Mouse (Mus musculus): ENCODE results near the gene Rbp2.

Rbp2 gene

DNA sequence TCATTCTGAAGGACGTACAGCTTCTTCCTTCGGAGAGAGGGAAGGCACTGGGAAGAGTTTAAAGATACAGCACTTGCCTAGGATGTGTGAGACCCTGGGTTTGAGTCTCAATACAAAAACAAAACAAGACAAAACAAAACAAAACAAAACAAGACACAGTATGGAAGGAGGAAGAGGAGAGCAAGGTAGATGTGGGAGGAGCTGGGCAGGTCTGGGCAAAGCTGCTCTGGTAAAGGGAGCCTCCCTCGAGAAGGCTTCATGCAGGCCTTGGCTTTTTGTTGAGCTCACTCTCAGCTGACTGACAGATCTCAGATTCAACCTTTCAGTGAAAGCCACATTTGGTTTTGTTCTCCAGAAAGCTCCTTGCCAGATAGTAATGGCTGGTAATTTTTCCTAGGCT, at the start of gene Rbp2:
Gene Rbp2, plus strand, starts transcription at position 301 of the 400 bp plus-strand sequence.
- no peak for DNase-seq (ENCODE audit: extremely low read depth, insufficient read length, low spot score)

DNA sequence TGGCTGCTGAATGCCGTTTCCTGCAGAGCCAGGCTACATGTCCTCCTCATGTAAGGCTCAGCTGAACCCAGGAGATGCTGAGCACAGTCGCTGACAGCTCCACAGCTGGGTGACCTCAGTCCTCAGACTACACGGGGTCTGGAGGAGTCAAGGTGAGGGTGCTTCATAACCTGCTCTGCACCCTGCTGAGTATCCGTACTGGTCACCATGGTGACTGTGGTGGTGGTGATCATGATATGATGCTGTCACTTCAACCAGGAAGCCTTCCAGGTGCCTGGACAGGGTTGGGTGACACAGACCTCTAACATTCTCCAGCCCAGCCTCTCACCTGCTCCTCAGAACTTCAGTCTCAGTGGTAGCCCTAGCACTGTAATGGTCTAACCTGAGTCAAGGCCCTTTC, 48.1 kb upstream of the Rbp2 start:
- no peak for DNase-seq (ENCODE audit: extremely low read depth, insufficient read length, low spot score)

DNA sequence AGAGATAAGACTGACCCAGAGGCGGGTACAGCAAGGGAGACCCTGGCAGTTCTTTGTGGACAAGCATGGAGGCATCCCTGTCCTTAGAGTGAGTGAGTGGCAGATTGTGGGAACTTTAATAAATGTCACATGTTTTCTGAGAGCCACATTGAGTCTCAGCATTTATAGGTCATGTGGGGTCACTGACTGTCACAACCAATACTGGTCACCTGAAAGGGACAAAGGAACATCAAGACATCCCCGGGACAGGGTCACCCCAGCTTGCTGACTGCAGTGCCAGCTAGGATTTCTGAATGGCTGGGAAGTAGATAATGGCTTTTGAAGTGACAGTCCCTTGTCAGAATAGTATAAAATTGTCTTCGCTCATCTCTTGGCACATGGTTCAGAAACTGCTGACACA, 46.8 kb upstream of the Rbp2 start:
- no peak for DNase-seq (ENCODE audit: extremely low read depth, insufficient read length, low spot score)

DNA sequence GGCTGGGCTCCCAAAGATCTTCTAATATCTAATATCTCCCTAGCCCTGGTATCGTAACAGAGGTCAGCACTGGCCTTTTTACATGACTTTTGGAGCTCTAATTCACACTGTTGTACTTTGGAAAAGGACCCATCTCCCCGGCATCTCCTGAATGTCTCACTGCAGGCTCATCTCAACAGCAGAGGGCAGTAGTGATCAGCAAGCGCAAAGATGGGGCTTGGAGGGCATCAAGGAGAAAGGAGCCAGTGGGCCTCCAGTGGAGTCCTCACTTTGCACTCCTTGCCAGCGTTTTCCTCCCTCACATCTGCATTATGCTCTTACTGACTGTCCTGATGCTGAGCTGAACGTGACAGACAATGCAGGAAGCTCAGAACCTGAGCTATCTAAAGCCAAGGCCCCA, 43.3 kb upstream of the Rbp2 start:
- no peak for DNase-seq (ENCODE audit: extremely low read depth, insufficient read length, low spot score)

DNA sequence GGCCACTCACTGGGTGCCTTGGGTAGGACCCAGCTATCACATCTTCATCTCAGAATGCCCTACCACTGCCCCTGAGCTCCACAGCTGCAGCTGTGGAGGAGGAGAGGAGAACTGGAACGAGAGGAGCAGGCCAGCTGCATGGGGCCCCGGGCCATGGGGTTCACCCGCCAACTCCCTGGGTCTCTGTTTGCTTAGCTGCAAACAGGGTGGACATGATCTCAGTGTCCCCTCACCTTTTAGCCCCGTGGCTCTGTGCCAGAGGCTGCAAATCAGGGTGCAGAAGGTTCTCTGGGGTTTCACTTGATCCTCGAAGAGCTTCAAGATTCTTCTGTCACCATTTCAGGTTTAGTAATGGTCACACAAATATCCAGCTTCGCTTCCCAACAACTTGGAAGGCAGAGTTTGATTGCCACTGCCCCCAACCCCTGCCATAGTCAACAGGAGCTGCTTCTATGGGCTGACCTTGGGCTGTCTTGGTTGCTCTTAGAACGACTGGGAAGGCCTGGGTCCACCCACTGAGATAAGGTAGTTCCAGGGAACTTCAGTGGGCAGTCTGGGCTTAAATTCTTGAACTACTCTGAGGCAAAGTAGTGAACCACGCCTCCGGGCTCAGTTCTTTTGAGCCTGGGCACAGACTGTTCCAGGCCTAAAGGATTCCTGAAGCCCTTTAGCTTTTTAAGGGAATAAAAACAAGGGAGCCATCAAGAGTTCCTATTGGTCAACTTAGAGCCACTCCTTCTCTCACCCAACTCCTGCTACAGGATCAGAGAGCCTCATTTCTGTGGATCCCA, 40.4 kb upstream of the Rbp2 start:
- DNase-seq (ENCODE audit: extremely low read depth, insufficient read length, low spot score), result no peak

DNA sequence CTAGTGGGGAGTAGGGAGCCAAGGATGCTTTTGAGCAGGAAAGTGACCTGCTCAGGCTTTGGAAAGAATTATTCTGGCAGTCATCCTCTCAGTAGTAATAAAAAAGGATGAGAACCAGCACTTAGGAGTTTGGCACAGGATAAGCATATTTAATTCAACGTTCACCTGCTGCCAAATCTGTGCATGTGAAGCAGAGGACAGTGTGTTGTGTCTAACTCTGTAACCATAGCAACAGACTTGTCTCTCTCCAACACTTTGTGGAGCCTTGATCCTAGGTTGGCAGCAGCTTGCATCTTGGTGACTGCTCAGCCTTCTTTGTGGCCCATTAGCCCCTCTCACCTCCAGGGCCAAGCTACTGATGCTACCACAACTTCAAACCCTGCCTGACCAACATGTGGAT, 34.9 kb upstream of the Rbp2 start:
- DNase-seq (ENCODE audit: extremely low read depth, insufficient read length, low spot score), result no peak

DNA sequence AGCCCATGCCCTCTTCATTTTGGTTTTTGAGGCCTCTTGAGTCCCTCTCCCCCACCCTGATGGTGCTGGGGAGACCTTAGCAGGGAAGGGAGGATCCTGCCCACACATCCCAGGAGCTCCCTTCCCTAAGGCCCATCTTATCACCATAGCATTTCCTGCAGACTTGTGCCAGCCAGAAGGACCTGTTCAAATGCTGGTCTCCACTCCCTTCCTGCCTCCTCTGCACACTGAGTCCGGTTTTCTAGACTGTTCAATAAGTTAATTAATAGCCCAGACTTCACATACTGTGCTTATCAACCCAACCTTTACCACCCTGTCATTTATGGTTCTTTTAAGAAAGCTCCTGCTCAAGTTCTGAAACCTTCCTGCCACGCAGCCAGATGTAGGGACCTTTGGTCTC, 19.2 kb upstream of the Rbp2 start:
- DNase-seq (ENCODE audit: extremely low read depth, insufficient read length, low spot score), result no peak

DNA sequence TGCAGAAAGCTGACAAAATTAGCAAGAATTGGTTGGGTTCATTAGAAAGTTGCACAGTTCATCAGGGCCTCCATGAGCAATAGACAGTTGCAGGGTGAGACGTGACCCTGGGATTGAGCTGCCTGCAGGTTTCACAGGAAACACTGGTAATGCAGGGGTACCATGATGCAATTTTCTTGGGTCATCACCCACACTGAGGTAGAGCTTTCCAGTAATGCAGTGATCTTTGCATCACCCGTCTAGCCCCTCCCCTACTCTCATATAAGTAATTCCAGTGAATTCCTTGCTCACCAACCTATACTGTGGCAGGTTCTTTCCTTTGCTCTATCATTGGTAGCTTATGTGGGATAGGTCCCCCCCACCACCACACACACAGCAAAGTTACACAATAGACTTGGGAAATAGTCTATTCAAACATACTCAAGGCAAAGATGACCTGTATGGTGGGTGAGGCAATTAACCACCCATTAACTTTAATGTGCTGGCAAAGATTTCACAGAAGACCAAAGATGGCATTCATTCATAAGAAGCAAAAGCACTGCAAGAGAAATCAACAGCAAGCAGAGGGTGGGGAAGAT, 5.7 kb upstream of the Rbp2 start:
- DNase-seq (ENCODE audit: extremely low read depth, insufficient read length, low spot score), result no peak

DNA sequence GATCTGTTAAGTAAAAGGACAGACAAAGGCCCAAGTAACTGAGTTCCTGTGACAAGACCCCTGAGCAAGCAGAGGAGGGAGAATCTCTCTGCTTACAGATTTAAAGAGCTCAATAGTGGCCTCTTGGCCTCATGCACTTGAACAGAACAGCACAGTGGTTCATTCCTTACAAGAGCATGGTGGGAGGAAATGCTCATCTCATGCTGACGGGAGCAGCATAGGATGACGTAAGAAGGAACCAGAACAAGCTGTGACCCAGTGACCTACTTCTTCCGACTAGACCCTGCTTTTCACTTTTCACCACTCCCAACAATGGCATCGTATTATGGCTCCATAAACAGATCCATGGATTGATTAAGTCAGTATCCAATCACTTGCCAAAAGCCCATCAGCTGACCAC, 3.7 kb upstream of the Rbp2 start:
- no peak for DNase-seq (ENCODE audit: extremely low read depth, insufficient read length, low spot score)

DNA sequence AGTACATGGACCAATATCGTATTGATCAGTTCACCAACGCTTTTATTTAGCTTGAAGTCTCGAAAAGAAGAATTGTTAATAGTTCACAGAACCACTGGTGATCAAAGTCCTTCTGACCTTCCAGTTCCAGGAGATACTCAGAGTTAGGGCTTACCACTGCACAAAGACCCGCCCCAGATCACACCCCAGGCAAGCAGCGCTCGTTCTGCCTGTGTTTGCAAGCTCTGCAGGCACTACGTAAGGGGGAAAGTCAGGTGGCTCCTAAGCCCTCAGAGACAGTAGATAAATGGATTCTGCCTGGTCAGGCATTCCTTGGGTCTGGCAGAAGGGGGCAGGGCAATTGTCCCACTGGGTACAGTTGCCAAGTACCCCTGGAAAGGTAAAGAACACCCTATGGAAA, 895 bp upstream of the Rbp2 start:
- no peak for DNase-seq (ENCODE audit: extremely low read depth, insufficient read length, low spot score)

DNA sequence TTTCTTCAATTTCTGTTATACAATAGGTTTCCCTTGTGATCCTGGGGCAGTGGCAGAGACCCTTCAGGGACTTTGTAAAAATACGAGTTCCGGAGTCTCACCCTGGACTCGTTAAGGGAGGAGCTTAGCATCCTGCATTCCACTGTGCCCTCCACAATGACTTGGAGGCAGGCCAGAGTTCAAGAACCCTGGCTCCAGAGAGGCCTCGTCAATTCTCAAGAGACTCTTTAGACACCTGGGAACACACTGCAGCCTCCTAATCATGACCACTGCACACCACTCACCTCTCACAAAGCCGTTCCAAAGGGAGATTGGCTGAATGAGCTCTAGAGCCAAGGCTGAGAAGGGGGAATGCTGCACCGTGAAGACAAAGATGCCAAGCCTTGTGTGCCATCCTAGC, 1.4 kb downstream of the Rbp2 start:
- no peak for DNase-seq (ENCODE audit: extremely low read depth, insufficient read length, low spot score)

DNA sequence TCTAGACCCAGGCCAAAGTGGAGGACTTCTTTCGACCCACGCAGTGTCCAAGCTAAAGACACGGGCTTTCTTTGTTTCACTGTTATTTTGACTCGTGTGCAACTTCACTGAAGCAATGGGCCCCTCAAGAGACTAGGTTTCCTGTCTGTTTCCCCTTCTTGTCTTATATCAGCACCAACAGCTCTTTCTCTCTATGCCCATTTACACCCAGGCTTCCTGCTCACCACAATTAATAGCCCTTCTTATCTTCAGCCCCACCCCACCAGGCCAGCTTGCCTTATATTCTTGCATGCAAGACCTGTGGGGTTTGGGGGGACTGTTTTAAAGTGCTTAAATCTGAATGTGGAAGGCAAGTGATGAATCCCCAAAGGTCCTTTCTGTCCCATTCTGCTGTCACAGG, 3.6 kb downstream of the Rbp2 start:
- no peak for DNase-seq (ENCODE audit: extremely low read depth, insufficient read length, low spot score)

DNA sequence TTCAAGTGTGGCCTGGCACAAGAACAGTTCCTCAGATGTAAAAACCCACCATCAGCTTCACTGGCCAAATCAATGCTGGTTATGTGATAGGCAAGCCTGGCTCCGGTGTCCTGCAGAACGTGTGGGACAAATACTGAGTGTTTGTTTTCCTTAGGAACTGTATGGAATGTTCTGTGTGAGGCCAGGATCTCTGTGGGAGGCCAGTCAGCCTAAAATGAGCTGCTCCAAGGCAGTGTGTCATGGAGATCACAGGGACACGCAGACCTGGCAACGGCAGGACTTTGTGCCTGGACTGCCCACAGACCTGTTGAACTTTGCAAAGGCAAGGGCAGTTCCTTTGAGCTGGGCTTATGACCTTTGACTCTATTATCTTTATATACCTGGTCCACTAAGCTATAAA, 4.2 kb downstream of the Rbp2 start:
- no peak for DNase-seq (ENCODE audit: extremely low read depth, insufficient read length, low spot score)

DNA sequence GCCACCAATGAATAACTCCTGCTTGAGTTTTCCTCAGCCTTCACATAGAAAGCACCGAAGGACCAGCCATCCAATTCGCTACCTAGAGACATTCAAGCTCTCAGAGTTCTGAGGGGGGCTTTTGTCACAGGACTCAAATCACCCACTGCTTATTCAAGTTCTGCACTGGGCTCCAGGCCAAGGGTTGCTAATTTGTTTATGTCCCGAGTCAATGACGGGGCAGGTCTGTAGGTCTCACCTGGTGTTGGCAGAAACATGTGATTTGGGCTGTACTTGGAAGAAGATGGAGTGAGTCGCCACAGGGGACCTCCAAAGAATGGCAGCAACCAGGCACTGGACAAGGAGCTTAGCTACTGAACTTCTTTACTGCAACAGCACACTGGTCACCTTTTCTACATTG, 5.2 kb downstream of the Rbp2 start:
- no peak for DNase-seq (ENCODE audit: extremely low read depth, insufficient read length, low spot score)

DNA sequence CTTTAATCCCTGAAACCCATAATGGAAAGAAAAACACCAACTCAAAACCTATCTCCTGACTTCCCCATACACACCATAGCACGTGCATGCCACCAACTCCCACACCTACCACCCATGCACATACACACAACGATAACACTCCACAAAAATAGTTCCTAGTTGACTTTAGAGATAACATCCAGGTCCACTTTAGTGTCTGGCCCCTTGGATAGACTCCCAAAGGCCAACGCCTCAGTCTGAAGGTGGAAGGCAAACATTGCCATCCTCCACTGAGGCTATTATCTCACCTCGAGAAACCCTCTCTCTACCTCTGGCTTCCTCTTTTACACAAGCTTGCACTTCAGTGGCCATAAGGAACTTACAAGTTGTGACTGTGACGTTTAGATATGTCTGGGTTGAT, 6.3 kb downstream of the Rbp2 start:
- no peak for DNase-seq (ENCODE audit: extremely low read depth, insufficient read length, low spot score)

DNA sequence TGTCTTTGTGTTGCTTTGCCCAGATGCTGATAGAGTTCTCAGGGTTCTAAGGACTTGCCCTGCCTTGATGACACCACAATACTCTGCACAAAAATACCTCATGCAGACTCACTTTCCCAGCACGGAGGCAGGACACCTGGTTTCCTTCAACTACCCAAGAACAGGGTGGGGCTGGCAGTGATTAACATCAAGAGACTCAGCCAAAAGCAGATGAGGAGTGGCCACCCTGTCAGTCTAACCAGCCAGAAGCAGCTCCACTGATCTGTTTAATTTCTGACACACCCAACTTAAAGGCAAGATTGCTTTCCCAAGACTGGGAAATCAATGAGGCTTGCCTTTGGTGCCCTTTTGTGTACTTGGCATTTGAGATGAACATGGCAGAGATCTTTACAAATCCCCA, 6.9 kb downstream of the Rbp2 start:
- no peak for DNase-seq (ENCODE audit: extremely low read depth, insufficient read length, low spot score)

DNA sequence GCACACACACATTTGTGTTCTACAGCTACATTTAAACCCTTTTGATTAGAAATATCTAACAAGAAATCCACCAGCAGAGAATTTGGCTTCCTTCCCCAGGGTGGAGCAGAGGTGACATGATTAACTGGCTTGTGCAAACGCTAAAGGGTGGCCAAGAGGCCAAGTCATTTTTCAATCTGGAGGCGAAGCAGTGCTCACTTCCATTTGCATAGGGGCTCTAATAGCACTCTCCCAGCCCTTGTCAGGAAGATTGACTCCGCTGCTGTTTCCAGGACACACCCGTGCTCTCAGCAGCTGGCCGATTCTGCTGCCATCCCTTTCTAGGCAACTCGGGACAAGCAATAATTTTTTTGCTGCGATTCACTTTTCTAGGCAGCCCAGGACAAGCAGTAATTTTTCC, 11.2 kb downstream of the Rbp2 start:
- DNase-seq (ENCODE audit: extremely low read depth, insufficient read length, low spot score), result no peak

DNA sequence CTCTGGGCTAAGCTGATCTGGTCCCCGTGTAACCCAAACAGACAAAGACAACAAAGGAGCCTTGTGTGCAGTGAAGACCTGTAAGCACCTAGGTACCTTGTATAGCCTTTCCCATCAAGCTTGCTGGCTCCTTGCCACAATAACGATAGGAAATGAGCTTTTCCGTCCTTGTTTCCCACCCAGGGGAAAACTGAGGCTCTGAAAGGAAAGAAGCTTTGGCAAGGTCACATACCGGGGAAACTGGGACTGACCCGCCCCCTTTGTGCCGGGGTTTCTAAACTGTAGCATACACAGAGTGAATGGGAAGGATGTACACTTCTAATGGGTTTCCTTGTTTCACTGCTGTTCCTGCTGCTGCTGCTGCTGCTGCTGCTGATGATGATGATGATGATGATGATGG, 12.1 kb downstream of the Rbp2 start:
- DNase-seq (ENCODE audit: extremely low read depth, insufficient read length, low spot score), result no peak

DNA sequence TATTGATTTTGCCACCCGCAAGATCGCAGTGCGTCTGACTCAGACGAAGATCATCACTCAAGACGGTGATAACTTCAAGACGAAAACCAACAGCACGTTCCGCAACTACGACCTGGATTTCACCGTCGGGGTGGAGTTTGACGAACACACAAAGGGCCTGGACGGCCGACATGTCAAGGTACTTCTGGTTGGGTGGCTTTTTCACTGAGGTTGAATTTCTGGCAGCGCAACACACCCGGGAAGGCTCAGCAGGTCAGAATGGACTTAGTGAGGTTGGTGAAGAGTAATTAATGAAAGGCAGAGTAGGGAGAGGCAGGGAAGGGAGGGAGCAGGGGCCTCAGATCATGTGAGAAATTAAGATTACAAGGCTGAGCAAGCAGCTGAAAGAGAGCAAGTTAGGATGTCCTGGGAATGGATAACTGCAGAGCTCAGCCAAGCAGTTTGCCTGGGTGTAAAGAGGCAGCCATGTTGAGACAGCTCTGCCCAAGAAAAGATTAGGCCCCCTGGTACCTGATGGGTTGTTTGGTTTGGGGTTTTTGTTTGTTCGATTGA, 12.9 kb downstream of the Rbp2 start:
- no peak for DNase-seq (ENCODE audit: extremely low read depth, insufficient read length, low spot score)

DNA sequence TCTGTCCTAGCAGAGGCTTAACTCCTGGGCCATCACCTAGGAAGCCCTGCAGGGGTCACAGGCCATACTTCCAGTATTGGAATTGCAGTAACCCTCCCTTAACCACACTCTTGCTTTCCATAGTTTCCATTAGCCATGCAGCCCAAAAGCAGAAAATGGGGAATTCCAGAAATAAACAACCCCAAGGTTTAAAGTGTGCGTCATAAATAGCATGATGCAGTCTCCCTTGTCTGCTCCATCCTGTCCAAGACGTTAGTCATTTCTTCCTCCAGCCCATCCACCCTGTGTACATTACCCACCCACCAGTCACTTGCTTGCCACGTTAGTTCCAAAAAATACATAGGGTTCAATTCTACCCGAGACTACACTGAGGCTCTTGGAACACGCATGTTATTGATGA, 13.7 kb downstream of the Rbp2 start:
- no peak for DNase-seq (ENCODE audit: extremely low read depth, insufficient read length, low spot score)

DNA sequence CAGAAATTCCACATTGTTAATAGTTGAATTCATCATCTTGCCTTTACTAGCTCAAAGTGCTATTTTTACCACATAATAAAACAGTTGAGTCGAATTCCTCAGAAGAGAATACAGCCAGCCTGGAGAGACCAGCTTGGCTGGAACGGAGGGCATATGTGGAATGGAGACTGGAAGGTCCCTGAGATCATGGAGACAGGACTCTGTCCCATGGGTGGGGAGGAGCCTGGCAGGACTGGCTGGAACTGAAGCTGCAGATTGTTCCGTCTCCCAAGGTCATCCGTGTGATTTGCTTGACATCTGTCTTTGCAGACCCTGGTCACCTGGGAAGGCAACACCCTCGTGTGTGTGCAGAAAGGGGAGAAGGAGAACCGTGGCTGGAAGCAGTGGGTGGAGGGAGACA, 21.6 kb downstream of the Rbp2 start:
- DNase-seq (ENCODE audit: extremely low read depth, insufficient read length, low spot score), result no peak

DNA sequence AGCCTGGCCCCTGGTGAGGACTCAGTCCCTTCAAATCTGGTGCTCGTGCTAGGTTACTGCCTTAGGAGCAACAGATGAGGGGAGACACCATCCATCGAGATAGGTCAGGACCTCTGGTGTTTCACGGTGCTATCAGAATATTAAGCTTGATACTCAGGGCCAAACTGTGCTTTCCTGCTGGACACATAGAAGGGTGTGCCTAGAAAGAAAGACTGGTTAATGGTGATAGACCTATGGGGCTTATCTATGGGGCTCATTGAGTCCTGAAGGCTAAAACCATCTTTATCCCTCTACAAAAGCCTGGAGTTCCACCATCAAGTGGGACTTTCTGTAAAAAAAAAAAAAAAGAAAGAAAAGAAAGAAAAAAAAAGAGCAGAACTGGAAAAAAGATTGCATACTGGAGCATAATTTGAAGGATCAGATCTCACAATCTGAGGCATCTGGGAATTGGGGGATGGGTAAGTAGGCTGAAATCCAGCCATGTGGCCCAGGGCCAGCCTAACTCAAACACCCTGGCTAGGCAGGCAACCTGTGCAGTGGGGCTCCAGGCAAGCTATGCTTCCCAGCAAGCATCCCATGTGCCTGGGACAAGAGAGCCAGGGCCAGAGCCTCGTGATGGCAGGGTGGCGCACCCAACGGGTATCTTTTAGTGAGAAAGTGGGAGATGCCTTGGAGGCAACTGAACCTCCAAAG, 24.6 kb downstream of the Rbp2 start:
- DNase-seq (ENCODE audit: extremely low read depth, insufficient read length, low spot score), result no peak

Measured in 3134 (cell line).